Mouse (Mus musculus): Measurements from ENCODE around the gene Pigk.

DNA sequence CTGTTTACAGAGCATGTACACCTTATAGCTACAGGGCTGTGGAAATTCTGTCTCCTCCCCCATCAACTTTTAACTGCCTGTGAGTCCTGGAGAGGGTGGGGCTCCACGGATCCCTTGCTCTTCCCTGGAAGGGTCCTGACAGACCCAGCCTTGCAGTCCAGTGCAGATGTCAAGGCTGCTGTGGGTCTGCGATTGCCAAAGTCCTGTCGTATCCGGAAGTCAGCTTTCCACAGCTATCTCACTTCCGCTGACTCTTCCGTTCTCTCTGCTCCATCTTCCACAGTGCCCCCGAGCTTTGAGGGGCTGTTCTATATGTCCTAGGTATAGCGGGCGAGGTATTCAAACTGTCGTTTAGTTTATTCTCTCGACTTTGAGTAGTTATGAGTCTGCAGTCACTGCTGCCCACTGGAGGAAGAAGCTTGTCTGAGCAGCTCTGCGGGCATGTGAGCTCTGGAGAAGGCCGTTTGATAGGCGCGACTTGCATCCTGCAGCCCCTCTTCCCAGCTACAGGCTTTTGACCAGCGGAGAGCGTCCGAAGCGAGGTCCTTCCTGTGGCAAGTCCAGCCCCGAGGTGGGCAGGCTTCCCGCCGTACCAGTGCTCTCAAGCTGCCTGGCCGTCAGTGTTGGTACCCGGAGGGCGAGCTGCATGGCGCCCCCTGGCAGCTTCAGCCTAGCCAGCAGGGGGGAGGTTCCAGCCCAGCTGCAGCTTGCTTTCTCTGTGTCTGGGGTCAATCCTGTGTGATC lies 49.4 kb downstream of the Pigk start:
- TF ChIP-seq GATA1 (IDR thresholded peaks at IDR 0.05; ENCODE audit: borderline replicate concordance, low read length) (no peak), FLI1 (IDR thresholded peaks at IDR 0.05; ENCODE audit: low read length) (no peak)
